22 mouse cellular contexts compared by ENCODE assay signal in genomic region chr13:118506136-118506535, GRCm38 (mm10).
A peak's percentile ranks its signal among the peaks of the same experiment; 100 is the strongest.
DNase-seq lines count a peak whose midpoint lies in the region; ATAC-seq lines count a peak whose summit lies in the region.
"Had no signal": no experiment of that assay in that cellular context is flagged by ENCODE, and none has a peak within 500 bp of the region (broad histone marks: within the 10 kb centered on the region; RNA-seq: fewer than 3 reads in every experiment).

No protein-coding gene starts in this region.

- no peak overlapping the region for H3K27ac ChIP-seq in hindbrain, embryonic 14.5 days
- no peak overlapping the region for H3K27ac ChIP-seq in hindbrain, embryonic 12.5 days
- no peak overlapping the region for H3K27ac ChIP-seq in intestine, embryonic 15.5 days
- H3K27ac ChIP-seq: embryonic facial prominence, embryonic 15.5 days; forebrain, embryonic 10.5 days; hindbrain, postnatal 0 days; liver, embryonic 12.5 days; macrophage; midbrain, embryonic 13.5 days; neural tube, embryonic 12.5 days had no signal

- no peaks in the 10 kb centered on the region for H3K4me1 ChIP-seq in hindbrain, embryonic 14.5 days (replicated peaks; ENCODE audit: control insufficient read depth, insufficient read depth, low read length)
- H3K4me1 ChIP-seq in hindbrain, embryonic 12.5 days: no peaks in the 10 kb centered on the region
- no peaks in the 10 kb centered on the region for H3K4me1 ChIP-seq in intestine, embryonic 15.5 days (replicated peaks)
- H3K4me1 ChIP-seq: embryonic facial prominence, embryonic 15.5 days; forebrain, embryonic 10.5 days; liver, embryonic 12.5 days; midbrain, embryonic 13.5 days; neural tube, embryonic 12.5 days had no signal

- ATAC-seq in hindbrain, embryonic 14.5 days (ENCODE audit: low FRiP score): peak; percentile 62; the same call in 1 of the 2 replicates
- no peak for ATAC-seq in hindbrain, embryonic 12.5 days (ENCODE audit: low FRiP score)
- ATAC-seq in intestine, embryonic 15.5 days: no peak
- ATAC-seq: hindbrain, postnatal 0 days; liver, embryonic 12.5 days; midbrain, embryonic 13.5 days had no signal

- DNase-seq in adrenal gland, postnatal 36 days: peak; percentile 2 to 4
- DNase-seq in adrenal gland, postnatal 25 days: no peak
- DNase-seq in hindbrain, embryonic 14.5 days (ENCODE audit: low spot score): no peak
- DNase-seq in ovary, postnatal 36 days (ENCODE audit: low spot score): peak; percentile 3
- DNase-seq in ovary, postnatal 14 days (ENCODE audit: low spot score): no peak
- DNase-seq in liver: no peak
- DNase-seq: cerebellum, adult 9-11 months; heart, postnatal 10 days; kidney, adult 2 months; kidney, postnatal 36 days; lung, embryonic 14.5 days; thymus, postnatal 36 days had no signal

- H3K27me3 ChIP-seq in hindbrain, embryonic 14.5 days (ENCODE audit: control insufficient read depth, insufficient read depth, low read length): no peaks in the 10 kb centered on the region
- no peaks in the 10 kb centered on the region for H3K27me3 ChIP-seq in hindbrain, embryonic 12.5 days
- no peaks in the 10 kb centered on the region for H3K27me3 ChIP-seq in intestine, embryonic 15.5 days (replicated peaks)
- H3K27me3 ChIP-seq: CH12.LX; embryonic facial prominence, embryonic 15.5 days; liver, embryonic 12.5 days; midbrain, embryonic 13.5 days; neural tube, embryonic 12.5 days had no signal

- H3K9me3 ChIP-seq in hindbrain, embryonic 14.5 days (ENCODE audit: control insufficient read depth, low read length): no peaks in the 10 kb centered on the region
- H3K9me3 ChIP-seq in hindbrain, embryonic 12.5 days (replicated peaks): no peaks in the 10 kb centered on the region
- no peaks in the 10 kb centered on the region for H3K9me3 ChIP-seq in intestine, embryonic 15.5 days
- H3K9me3 ChIP-seq: embryonic facial prominence, embryonic 15.5 days; forebrain, embryonic 10.5 days; liver, embryonic 12.5 days; midbrain, embryonic 13.5 days; neural tube, embryonic 12.5 days had no signal

- H3K4me3 ChIP-seq in hindbrain, embryonic 14.5 days (replicated peaks; ENCODE audit: low read length): no peak overlapping the region
- no peak overlapping the region for H3K4me3 ChIP-seq in hindbrain, embryonic 12.5 days
- H3K4me3 ChIP-seq in intestine, embryonic 15.5 days (replicated peaks): no peak overlapping the region
- H3K4me3 ChIP-seq: embryonic facial prominence, embryonic 15.5 days; forebrain, embryonic 10.5 days; liver, embryonic 12.5 days; midbrain, embryonic 13.5 days; neural tube, embryonic 12.5 days had no signal

- H3K4me2 ChIP-seq in hindbrain, embryonic 14.5 days (replicated peaks): no peak overlapping the region
- no peak overlapping the region for H3K4me2 ChIP-seq in hindbrain, embryonic 12.5 days (replicated peaks)
- no peak overlapping the region for H3K4me2 ChIP-seq in intestine, embryonic 15.5 days (replicated peaks)
- H3K4me2 ChIP-seq: embryonic facial prominence, embryonic 15.5 days; liver, embryonic 12.5 days; lung, embryonic 14.5 days; midbrain, embryonic 13.5 days; neural tube, embryonic 12.5 days had no signal

- H3K9ac ChIP-seq in hindbrain, embryonic 14.5 days: no peak overlapping the region
- no peak overlapping the region for H3K9ac ChIP-seq in hindbrain, embryonic 12.5 days
- H3K9ac ChIP-seq in intestine, embryonic 15.5 days: no peak overlapping the region
- H3K9ac ChIP-seq: embryonic facial prominence, embryonic 15.5 days; liver, embryonic 12.5 days; lung, embryonic 14.5 days; midbrain, embryonic 13.5 days; neural tube, embryonic 12.5 days had no signal

- WGBS in hindbrain, embryonic 14.5 days: 61% methylated on average over 4 of the region's 4 CpGs
- 71% methylated on average over 4 of the region's 4 CpGs for WGBS in hindbrain, embryonic 12.5 days
- WGBS in intestine, embryonic 15.5 days: 55% methylated on average over 4 of the region's 4 CpGs

- H3K36me3 ChIP-seq in hindbrain, embryonic 14.5 days (replicated peaks; ENCODE audit: control insufficient read depth, insufficient read depth): no peaks in the 10 kb centered on the region
- H3K36me3 ChIP-seq in hindbrain, embryonic 12.5 days: no peaks in the 10 kb centered on the region
- no peaks in the 10 kb centered on the region for H3K36me3 ChIP-seq in intestine, embryonic 15.5 days
- H3K36me3 ChIP-seq: embryonic facial prominence, embryonic 15.5 days; forebrain, embryonic 10.5 days; liver, embryonic 12.5 days; midbrain, embryonic 13.5 days; neural tube, embryonic 12.5 days had no signal

Comparison
In these comparisons a context has a peak if more than half of its experiments do, and no peak if none do; other contexts are left out.
1. DNase-seq: peak in adrenal gland, postnatal 36 days (2 of 2) and ovary, postnatal 36 days (single experiment); none in adrenal gland, postnatal 25 days (single experiment), hindbrain, embryonic 14.5 days (single experiment), ovary, postnatal 14 days (single experiment) and liver (single experiment).